Mouse (Mus musculus) liver, adult (tissue): ENCODE results near the gene Pdhx.

Experiments
- GATA4 ChIP-seq: IDR thresholded peaks from 2 replicates; pipeline ENCODE4 v1.6.1; 2014; ENCODE audit warnings: mild to moderate bottlenecking, low read length; ENCODE audit not compliant: insufficient replicate concordance

The Pdhx gene

DNA sequence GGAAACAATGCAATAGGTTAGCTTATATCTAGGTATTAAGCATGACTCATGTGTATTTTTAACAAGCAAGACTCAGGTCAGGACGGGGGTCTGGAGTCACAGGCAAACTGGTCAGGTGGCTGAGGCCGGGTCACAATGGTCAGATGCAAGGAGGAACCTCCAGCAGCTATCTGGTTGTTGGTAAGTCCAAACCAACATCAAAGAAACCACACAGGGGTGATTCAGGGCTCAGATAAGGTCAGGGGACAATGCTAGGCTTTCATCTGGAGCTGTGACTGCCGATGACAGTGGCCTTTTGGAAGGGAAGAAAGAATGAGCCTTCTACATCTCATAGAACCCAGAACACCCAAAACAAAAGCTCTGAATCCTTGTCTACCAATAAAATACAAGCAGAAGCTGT lies 86.9 kb downstream of the Pdhx start:
- TF ChIP-seq GATA4, result no peak

DNA sequence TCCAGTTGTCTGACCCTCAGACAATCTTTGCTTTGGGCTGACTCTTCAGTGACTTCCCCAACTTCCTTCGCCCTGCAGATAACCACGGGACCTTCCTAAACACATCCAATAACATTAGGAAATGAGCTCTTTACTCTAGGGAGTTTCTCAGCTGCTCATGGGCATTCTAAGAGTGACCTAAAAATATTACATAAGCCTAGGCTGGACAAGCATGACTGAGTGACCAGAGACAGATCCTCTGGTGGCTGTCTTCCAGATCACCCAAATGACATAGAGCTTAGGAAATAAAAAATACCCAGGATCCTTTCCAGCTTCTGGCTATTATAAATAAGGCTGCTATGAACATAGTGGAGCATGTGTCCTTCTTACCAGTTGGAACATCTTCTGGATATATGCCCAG lies 90.5 kb downstream of the Pdhx start:
- no peak for TF ChIP-seq GATA4

DNA sequence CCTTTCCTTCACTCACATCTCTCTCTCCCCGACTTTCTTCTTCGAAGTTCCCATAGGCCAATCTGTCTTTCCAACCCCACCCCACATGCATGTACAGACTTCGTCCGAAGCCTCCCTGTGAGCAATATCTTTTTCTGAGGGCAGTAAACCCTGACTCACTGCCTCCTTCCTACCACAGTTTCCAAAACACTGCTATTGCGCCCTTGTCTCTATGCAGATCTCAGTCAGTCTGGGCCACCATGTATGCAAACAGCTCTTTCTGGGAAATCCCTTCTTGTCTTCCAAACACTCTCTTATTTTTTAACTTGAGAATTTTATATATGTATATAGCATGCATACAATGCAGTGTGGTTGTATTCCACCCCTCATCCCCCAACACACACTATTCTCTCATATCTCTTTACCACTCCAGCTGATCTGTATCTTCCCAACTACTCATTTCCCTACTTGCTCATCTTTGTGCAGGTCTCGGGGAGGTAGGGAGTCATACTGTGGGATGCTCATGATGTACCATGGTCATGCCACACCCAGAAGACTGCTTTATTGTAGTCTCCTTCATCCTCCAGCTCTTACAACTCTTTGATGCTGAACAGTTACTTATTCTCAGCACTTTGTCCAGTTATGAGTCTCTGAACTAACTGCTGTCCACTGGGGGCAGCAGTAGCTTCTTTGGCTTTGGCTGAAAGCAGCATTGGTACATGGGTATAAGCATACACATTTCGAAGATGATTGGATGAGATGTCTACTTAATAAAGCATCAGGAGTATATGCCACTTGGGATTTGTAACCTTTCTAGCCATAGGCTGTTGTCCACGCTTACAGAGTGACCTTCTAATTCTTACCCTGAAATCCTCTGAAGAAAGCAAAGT lies 91.6 kb downstream of the Pdhx start:
- no peak for TF ChIP-seq GATA4

DNA sequence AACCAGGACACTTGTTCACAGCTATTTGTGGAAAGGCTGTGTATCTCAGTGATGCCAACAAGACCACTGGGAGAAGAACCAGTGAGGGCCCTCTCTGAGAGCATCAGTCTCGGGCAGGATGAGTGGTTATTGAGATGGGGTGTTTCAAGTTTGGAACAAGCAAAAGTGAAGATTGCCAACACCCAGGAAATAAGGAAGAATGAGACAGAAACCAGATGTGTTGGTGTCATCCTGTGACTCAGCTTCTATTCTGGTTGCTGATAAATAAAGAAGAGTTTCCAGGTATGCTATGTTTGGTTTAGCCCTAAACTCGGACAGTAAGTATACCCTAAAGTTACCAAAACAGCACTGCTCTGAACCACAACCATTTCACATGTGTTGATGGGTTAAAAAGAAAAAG lies 92.4 kb downstream of the Pdhx start:
- no peak for TF ChIP-seq GATA4

GRCm38 (mm10) chr2:102979519-102979918 lies 93.8 kb downstream of the Pdhx start:
- no peak for TF ChIP-seq GATA4

GRCm38 (mm10) chr2:102979112-102979511 lies 94.2 kb downstream of the Pdhx start:
- no peak for TF ChIP-seq GATA4

- no peak for TF ChIP-seq GATA4
These were observed 97.9 kb downstream of the Pdhx start for GRCm38 (mm10) chr2:102975358-102975945.

DNA sequence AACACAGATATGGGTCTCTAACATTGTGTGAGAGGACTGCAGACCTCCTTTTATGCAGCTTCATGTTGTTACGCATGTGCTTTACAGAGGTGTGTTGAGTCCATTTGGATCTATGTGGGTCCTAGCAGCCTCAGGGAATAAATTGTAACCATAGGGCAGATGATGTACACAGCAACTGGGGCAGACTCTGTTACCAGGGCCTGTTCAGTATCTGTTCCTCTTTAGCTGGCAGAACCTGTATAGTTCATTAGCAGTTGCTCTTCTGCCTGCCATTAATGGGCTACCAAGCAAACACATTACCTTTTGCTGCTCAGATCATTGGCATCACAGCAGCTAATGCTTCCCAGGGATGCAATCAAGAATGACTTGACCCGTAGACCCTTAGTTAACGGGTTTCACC lies 100.2 kb downstream of the Pdhx start:
- TF ChIP-seq GATA4, result no peak

DNA sequence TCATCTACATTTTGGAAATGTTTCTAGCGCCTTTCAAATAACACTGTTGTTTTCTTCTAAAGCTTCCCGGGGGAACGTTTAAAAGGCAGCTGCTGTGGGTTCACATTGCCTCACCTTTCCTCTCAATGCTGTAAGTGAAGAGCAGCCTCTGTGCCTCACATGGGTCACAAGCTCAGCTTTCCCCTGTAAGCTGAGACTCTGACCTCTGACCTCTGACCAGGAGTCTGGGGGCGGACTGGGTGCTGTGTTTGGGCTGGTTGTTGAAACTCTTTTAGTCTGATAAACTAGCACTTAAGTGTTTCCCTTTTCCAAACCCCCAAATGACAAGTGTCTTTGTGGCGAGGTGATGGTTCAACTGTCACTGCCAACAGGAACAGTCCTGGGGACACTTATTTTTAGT lies 100.7 kb downstream of the Pdhx start:
- no peak for TF ChIP-seq GATA4

DNA sequence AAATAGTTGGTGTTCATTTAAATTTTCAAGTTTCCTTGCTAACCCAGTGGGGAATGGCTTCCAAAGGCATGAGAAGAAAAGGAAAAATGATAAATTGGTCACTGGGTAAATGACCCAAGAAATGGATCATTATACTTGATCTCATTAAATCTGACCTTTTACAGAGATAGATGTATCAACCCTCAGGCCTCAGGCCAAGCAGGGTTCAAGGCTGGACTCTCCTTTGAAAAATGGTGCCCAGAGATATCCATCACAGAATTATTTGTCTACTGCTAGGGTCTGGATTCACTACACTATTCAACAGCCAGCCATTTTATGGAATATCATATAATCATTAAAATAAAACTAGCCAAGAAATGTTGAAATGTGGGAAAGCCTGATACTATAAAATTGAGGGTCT lies 101.4 kb downstream of the Pdhx start:
- no peak for TF ChIP-seq GATA4
